Mouse (Mus musculus): ENCODE measurements around the gene Acot9. TPM values are rescaled to one million over a fixed set of nuclear protein-coding genes. Genes with fewer than 3 reads are reported as not detected.

Acot9 gene
- polyA plus RNA-seq (2012; fragmentation: generic; extraction: Trizol), result 10 to 100 TPM in 1 of 2 experiments, 1 to 10 TPM in 1; 9.6 to 37.2 TPM

DNA sequence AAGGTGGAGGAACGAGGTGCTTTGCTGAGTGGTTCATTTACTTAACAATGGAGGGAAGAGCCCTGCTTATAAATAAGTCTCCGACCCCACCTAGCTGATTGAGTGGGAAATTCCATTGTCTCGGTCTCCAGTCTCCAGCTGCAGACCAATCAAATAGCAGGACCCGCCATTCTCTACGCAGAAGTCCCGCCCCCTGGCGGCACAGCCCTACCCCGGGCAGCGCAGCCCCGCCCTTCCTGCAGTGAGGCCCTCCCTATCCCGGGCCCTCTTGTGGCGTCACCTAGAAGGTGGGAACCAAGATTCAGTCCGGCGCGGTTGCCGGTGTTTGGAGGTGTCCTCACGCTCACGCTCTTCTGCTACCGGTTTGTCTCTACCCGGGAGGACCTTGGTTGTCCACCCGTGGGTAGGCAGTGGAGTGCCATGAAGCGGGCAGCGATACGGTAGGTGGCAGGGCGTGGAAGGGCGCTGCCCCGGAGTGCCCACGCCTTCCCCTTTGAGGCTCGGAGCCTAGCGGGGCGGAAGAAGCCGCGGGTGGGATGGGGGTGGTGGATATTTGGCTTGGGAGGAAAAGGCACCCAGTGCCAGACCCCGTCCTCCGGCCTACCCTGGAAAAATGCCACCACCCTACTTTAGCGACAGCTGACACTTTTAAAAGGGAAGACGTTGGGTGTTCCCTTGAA lies at the start of gene Acot9:
TSS of gene Acot9 (plus strand) at position 209 of the 680 bp plus-strand sequence.

DNA sequence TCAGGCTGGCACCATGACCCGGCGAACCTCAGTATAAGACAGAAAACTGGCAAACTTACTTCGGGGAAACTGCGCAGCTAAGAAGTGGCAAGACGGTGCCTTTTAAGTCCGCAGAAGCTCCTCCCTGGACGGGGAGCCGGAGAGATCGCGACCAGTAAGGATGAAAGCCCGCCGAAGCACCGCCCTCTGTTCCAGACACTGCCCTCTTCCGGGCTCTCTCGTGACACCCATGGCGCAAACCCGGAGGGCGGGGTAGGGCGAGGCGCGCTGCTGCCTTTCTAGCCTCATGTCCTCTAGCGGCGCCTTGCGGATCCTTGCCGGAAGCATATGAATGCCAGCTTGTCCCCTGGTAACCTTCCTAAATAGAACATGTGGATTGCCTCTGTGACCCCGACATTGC lies 46.0 kb upstream of the Acot9 start, which contains the start of gene Sat1:
TSS of gene Sat1 (minus strand) at position 179 of the 400 bp plus-strand sequence.

GRCm38 (mm10) chrX:155340654-155341053 lies 78.4 kb downstream of the Acot9 start, which contains the start of gene Prdx4:
Prdx4 (minus strand) TSS chrX:155340754.

Other genes with a start within 250 kb of the Acot9 start
- not detected for gene Magea5, start 199.3 kb upstream of the Acot9 start, polyA plus RNA-seq (2012; fragmentation: generic; extraction: Trizol)
- gene Magea1, start 172.7 kb upstream of the Acot9 start, polyA plus RNA-seq (2012; fragmentation: generic; extraction: Trizol), result not detected
- not detected for gene Magea2, start 168.8 kb upstream of the Acot9 start, polyA plus RNA-seq (2012; fragmentation: generic; extraction: Trizol)
- gene Cldn34b2, start 134.0 kb upstream of the Acot9 start, polyA plus RNA-seq (2012; fragmentation: generic; extraction: Trizol), result not detected
- gene Sat1, start 46.0 kb upstream of the Acot9 start, polyA plus RNA-seq (2012; fragmentation: generic; extraction: Trizol), result 100 to 1,000 TPM in 1 of 2 experiments, 10 to 100 TPM in 1; 22.2 to 235 TPM
- 100 to 1,000 TPM; 255 to 636 TPM for gene Prdx4, start 78.3 kb downstream of the Acot9 start, polyA plus RNA-seq (2012; fragmentation: generic; extraction: Trizol)